Mouse (Mus musculus): ENCODE measurements at regions not wholly inside any gene's neighbourhood (a gene's known extent, or its start where the extent isn't known, plus 50 kb on each side); places are given as distances from the start of the nearest gene placed in this dataset.

- Histone ChIP-seq H3K36me3 (no peaks in the 10 kb centered on the region), H3K9me3 (no peaks in the 10 kb centered on the region), H3K4me3 (no peak overlapping the region), H3K27me3 (no peaks in the 10 kb centered on the region), H3K27ac (replicated peaks) (no peak overlapping the region), H3K4me1 (replicated peaks) (no peaks in the 10 kb centered on the region; the same call in 1 of the 2 replicates), H3K4me2 (no peak overlapping the region), H3K9ac (no peak overlapping the region)
- no peak for ATAC-seq (ENCODE audit: low read depth)
- 80% methylated on average over 2 of the region's 2 CpGs for WGBS
Measured at GRCm38 (mm10) chr6:95179993-95180392, 63.0 kb downstream of the Kbtbd8 start.

- no peak overlapping the region for H3K27ac ChIP-seq (replicated peaks)
- ATAC-seq (ENCODE audit: low read depth), result no peak
- 62% methylated on average over 1 of the region's 1 CpGs for WGBS
- no peak overlapping the region for H3K4me3 ChIP-seq
- H3K9me3 ChIP-seq, result no peaks in the 10 kb centered on the region
- H3K4me1 ChIP-seq (replicated peaks), result 0 out of 2 replicates have a peak, but pooled peaks cover 3% of the 10 kb centered on the region
- H3K27me3 ChIP-seq, result no peaks in the 10 kb centered on the region
- H3K9ac ChIP-seq, result no peak overlapping the region
- H3K36me3 ChIP-seq, result no peaks in the 10 kb centered on the region
- H3K4me2 ChIP-seq, result no peak overlapping the region
Measured at GRCm38 (mm10) chr6:95182238-95182637, 65.2 kb downstream of the Kbtbd8 start.

GRCm38 (mm10) chr6:95185074-95185931 is 68.3 kb downstream of the Kbtbd8 start:
- Histone ChIP-seq H3K4me3 (no peak overlapping the region), H3K9ac (no peak overlapping the region), H3K9me3 (no peaks in the 10 kb centered on the region), H3K36me3 (no peaks in the 10 kb centered on the region), H3K27me3 (no peaks in the 10 kb centered on the region), H3K4me2 (no peak overlapping the region), H3K27ac (replicated peaks) (no peak overlapping the region), H3K4me1 (replicated peaks) (0 out of 2 replicates have a peak, but pooled peaks cover 3% of the 10 kb centered on the region)
- no peak for ATAC-seq (ENCODE audit: low read depth)
- WGBS, result 84% methylated on average over 7 of the region's 7 CpGs

GRCm38 (mm10) chr6:95196631-95197030 is 79.6 kb downstream of the Kbtbd8 start:
- Histone ChIP-seq H3K27me3 (no peaks in the 10 kb centered on the region), H3K4me3 (no peak overlapping the region), H3K4me2 (no peak overlapping the region), H3K36me3 (no peaks in the 10 kb centered on the region), H3K9me3 (no peaks in the 10 kb centered on the region), H3K4me1 (replicated peaks) (peaks cover 9% of the 10 kb centered on the region), H3K9ac (no peak overlapping the region), H3K27ac (replicated peaks) (0 out of 2 replicates have a peak overlapping the region, but pooled peaks have one; percentile 46)
- WGBS, result 42% methylated on average over 2 of the region's 2 CpGs
- ATAC-seq (ENCODE audit: low read depth), result peak; percentile 27; the same call in 1 of the 2 replicates

GRCm38 (mm10) chr6:95198611-95199010 is 81.6 kb downstream of the Kbtbd8 start:
- Histone ChIP-seq H3K36me3 (no peaks in the 10 kb centered on the region), H3K9me3 (no peaks in the 10 kb centered on the region), H3K4me1 (replicated peaks) (peaks cover 29% of the 10 kb centered on the region), H3K4me2 (no peak overlapping the region), H3K27me3 (no peaks in the 10 kb centered on the region), H3K4me3 (no peak overlapping the region), H3K9ac (no peak overlapping the region), H3K27ac (replicated peaks) (no peak overlapping the region)
- WGBS, result 79% methylated on average over 6 of the region's 6 CpGs
- no peak for ATAC-seq (ENCODE audit: low read depth)

- no peaks in the 10 kb centered on the region for H3K36me3 ChIP-seq
- 10% methylated on average over 6 of the region's 6 CpGs for WGBS
- H3K9me3 ChIP-seq, result no peaks in the 10 kb centered on the region
- H3K27ac ChIP-seq (replicated peaks), result peak overlapping the region; percentile 84
- H3K27me3 ChIP-seq, result no peaks in the 10 kb centered on the region
- ATAC-seq (ENCODE audit: low read depth), result peak; percentile 87
- H3K4me3 ChIP-seq, result no peak overlapping the region
- H3K9ac ChIP-seq, result 0 out of 2 replicates have a peak overlapping the region, but pooled peaks have one; percentile 26
- H3K4me1 ChIP-seq (replicated peaks), result peaks cover 24% of the 10 kb centered on the region
- peak overlapping the region; percentile 48 for H3K4me2 ChIP-seq
Measured at GRCm38 (mm10) chr6:95202291-95202790, 85.3 kb downstream of the Kbtbd8 start.

GRCm38 (mm10) chr6:95202978-95203377 is 85.9 kb downstream of the Kbtbd8 start:
- Histone ChIP-seq H3K4me3 (peak overlapping the region; percentile 10; the same call in 1 of the 2 replicates), H3K27ac (replicated peaks) (peak overlapping the region; percentile 84), H3K4me2 (peak overlapping the region; percentile 48), H3K36me3 (no peaks in the 10 kb centered on the region), H3K9me3 (no peaks in the 10 kb centered on the region), H3K4me1 (replicated peaks) (peaks cover 24% of the 10 kb centered on the region), H3K27me3 (no peaks in the 10 kb centered on the region), H3K9ac (0 out of 2 replicates have a peak overlapping the region, but pooled peaks have one; percentile 26)
- 14% methylated on average over 9 of the region's 9 CpGs for WGBS
- peak; percentile 84 for ATAC-seq (ENCODE audit: low read depth)

GRCm38 (mm10) chr6:95204231-95204630 is 87.2 kb downstream of the Kbtbd8 start:
- no peaks in the 10 kb centered on the region for H3K36me3 ChIP-seq
- H3K4me1 ChIP-seq (replicated peaks), result peaks cover 24% of the 10 kb centered on the region
- H3K9ac ChIP-seq, result no peak overlapping the region
- H3K4me2 ChIP-seq, result no peak overlapping the region
- H3K9me3 ChIP-seq, result no peaks in the 10 kb centered on the region
- no peak for ATAC-seq (ENCODE audit: low read depth)
- WGBS, result 73% methylated on average over 3 of the region's 3 CpGs
- no peak overlapping the region for H3K4me3 ChIP-seq
- no peak overlapping the region for H3K27ac ChIP-seq (replicated peaks)
- H3K27me3 ChIP-seq, result no peaks in the 10 kb centered on the region

GRCm38 (mm10) chr6:95207063-95207462 is 90.0 kb downstream of the Kbtbd8 start:
- Histone ChIP-seq H3K9ac (no peak overlapping the region), H3K4me3 (no peak overlapping the region), H3K27ac (replicated peaks) (no peak overlapping the region), H3K36me3 (no peaks in the 10 kb centered on the region), H3K4me1 (replicated peaks) (peaks cover 19% of the 10 kb centered on the region), H3K4me2 (no peak overlapping the region), H3K27me3 (no peaks in the 10 kb centered on the region), H3K9me3 (no peaks in the 10 kb centered on the region)
- no peak for ATAC-seq (ENCODE audit: low read depth)
- WGBS, result 39% methylated on average over 2 of the region's 2 CpGs

- ATAC-seq (ENCODE audit: low read depth), result no peak
- Histone ChIP-seq H3K4me1 (replicated peaks) (no peaks in the 10 kb centered on the region), H3K9me3 (no peaks in the 10 kb centered on the region), H3K27me3 (no peaks in the 10 kb centered on the region), H3K4me3 (no peak overlapping the region), H3K9ac (no peak overlapping the region), H3K4me2 (no peak overlapping the region), H3K27ac (replicated peaks) (no peak overlapping the region), H3K36me3 (no peaks in the 10 kb centered on the region)
- WGBS, result 55% methylated on average over 6 of the region's 6 CpGs
Measured at GRCm38 (mm10) chr6:95217431-95217830, 100.4 kb downstream of the Kbtbd8 start.

- Histone ChIP-seq H3K4me3 (no peak overlapping the region), H3K27me3 (no peaks in the 10 kb centered on the region), H3K9ac (no peak overlapping the region), H3K9me3 (no peaks in the 10 kb centered on the region), H3K4me2 (no peak overlapping the region), H3K27ac (replicated peaks) (no peak overlapping the region), H3K4me1 (replicated peaks) (no peaks in the 10 kb centered on the region), H3K36me3 (no peaks in the 10 kb centered on the region)
- 72% methylated on average over 3 of the region's 3 CpGs for WGBS
- no peak for ATAC-seq (ENCODE audit: low read depth)
Measured at GRCm38 (mm10) chr6:95218830-95219229, 101.8 kb downstream of the Kbtbd8 start.

GRCm38 (mm10) chr6:95223537-95223936 is 98.4 kb upstream of the Gm10234 start:
- peak; percentile 59; the same call in 1 of the 2 replicates for ATAC-seq (ENCODE audit: low read depth)
- no peak overlapping the region for H3K4me2 ChIP-seq

More at GRCm38 (mm10) chr6:95223537-95223936, 98.4 kb upstream of the Gm10234 start:
- no peak overlapping the region for H3K4me3 ChIP-seq
- no peaks in the 10 kb centered on the region for H3K36me3 ChIP-seq
- 27% methylated on average over 7 of the region's 7 CpGs for WGBS
- no peak overlapping the region for H3K27ac ChIP-seq (replicated peaks)
- no peaks in the 10 kb centered on the region for H3K9me3 ChIP-seq
- H3K9ac ChIP-seq, result no peak overlapping the region
- H3K27me3 ChIP-seq, result no peaks in the 10 kb centered on the region
- H3K4me1 ChIP-seq (replicated peaks), result no peaks in the 10 kb centered on the region; the same call in 1 of the 2 replicates
